Mouse (Mus musculus) thymus, adult 2 months (tissue): ENCODE results near the gene Gm20388.

Experiments
- CTCF ChIP-seq: fragments of 200-500 bp; IDR thresholded peaks from 2 replicates; pipeline ENCODE4 v1.5.1; 2012; ENCODE audit warnings: mild to moderate bottlenecking, control low read depth, low read length, moderate library complexity, borderline replicate concordance; ENCODE audit not compliant: control insufficient read depth, poor library complexity, insufficient read depth; ENCODE audit errors: extremely low read depth
- POLR2A ChIP-seq: fragments of 200-500 bp; IDR thresholded peaks from 2 replicates; pipeline ENCODE4 v1.6.1; 2012; ENCODE audit warnings: mild to moderate bottlenecking, low read length, control low read depth, moderate library complexity; ENCODE audit not compliant: control insufficient read depth, poor library complexity, insufficient read depth; ENCODE audit errors: extremely low read depth

- TF ChIP-seq CTCF (no peak), POLR2A (no peak)
Observed at GRCm38 (mm10) chr8:121344486-121344885, 1433.8 kb downstream of the Gm20388 start.
